Mouse (Mus musculus) MEL (cell line): ENCODE results near the gene Zfp386. TPM values are rescaled to one million over a fixed set of nuclear protein-coding genes. Genes with fewer than 3 reads are reported as not detected.

Experiments
- DNase-seq: peaks from one replicate; pipeline ENCODE4 v3.0.0; 2011; ENCODE audit warnings: low read depth, low spot score
- H3K27ac ChIP-seq: 2 replicates; pipeline ENCODE4 v1.5.1; 2012; ENCODE audit warnings: low read depth, mild to moderate bottlenecking, control low read depth, low read length, moderate library complexity; ENCODE audit not compliant: control insufficient read depth
- H3K27me3 ChIP-seq, 2 experiments: fragments of 150-350 bp in 1 of 2; sonication (generic) in 1 of 2; 2 replicates each; pipeline ENCODE4 v1.6.1; 2012; ENCODE audit warnings: low read length in 2 of 2, mild to moderate bottlenecking in 2 of 2, improper control_type of control experiment in 1 of 2, moderate library complexity in 1 of 2; ENCODE audit not compliant: insufficient read depth in 2 of 2, control insufficient read depth in 1 of 2
- H3K36me3 ChIP-seq, 2 experiments: 2 replicates each; pipeline ENCODE4 v1.6.1; 2012 to 2014; ENCODE audit warnings: low read length in 2 of 2, improper control_type of control experiment in 1 of 2, inconsistent platforms in 1 of 2, mild to moderate bottlenecking in 1 of 2; ENCODE audit not compliant: insufficient read depth in 2 of 2, control insufficient read depth in 1 of 2
- H3K4me1 ChIP-seq, 2 experiments: fragments of 150-350 bp in 1 of 2; sonication (generic) in 1 of 2; 2 replicates each; pipeline ENCODE4 v1.6.1; 2012; ENCODE audit warnings: low read length in 2 of 2, improper control_type of control experiment in 1 of 2, mild to moderate bottlenecking in 1 of 2; ENCODE audit not compliant: insufficient read depth in 2 of 2, control insufficient read depth in 1 of 2
- H3K4me3 ChIP-seq, 2 experiments: fragments of 150-350 bp in 1 of 2; sonication (generic) in 1 of 2; 2 replicates each; pipeline ENCODE4 v1.5.1; 2012; ENCODE audit warnings: low read depth in 2 of 2, low read length in 2 of 2, mild to moderate bottlenecking in 2 of 2, moderate library complexity in 2 of 2, control low read depth in 1 of 2, improper control_type of control experiment in 1 of 2; ENCODE audit not compliant: control insufficient read depth in 1 of 2, insufficient read depth in 1 of 2
- H3K79me2 ChIP-seq: 2 replicates; pipeline ENCODE4 v1.6.1; 2012; ENCODE audit warnings: mild to moderate bottlenecking, low read length, moderate library complexity; ENCODE audit not compliant: control insufficient read depth, poor library complexity, insufficient read depth
- H3K9ac ChIP-seq: 2 replicates; pipeline ENCODE4 v1.6.1; 2012; ENCODE audit warnings: low read depth, mild to moderate bottlenecking, control low read depth, low read length, moderate library complexity; ENCODE audit not compliant: control insufficient read depth, poor library complexity, severe bottlenecking
- H3K9me3 ChIP-seq: fragments of 150-350 bp; sonication (generic); replicated peaks from 2 replicates; pipeline ENCODE4 v1.6.1; 2012; ENCODE audit warnings: mild to moderate bottlenecking, low read length, improper control_type of control experiment, moderate library complexity; ENCODE audit not compliant: insufficient read depth
- GATA1 ChIP-seq: IDR thresholded peaks from 2 replicates; pipeline ENCODE4 v1.6.1; 2011; ENCODE audit warnings: low read depth, low read length, improper control_type of control experiment
- NRF1 ChIP-seq: IDR thresholded peaks from 2 replicates; pipeline ENCODE4 v1.6.1; 2014; ENCODE audit warnings: low read depth, mild to moderate bottlenecking, inconsistent platforms, low read length, improper control_type of control experiment, moderate library complexity; ENCODE audit not compliant: poor library complexity, insufficient read depth, severe bottlenecking
- polyA plus RNA-seq, 2 experiments: library from polyadenylated mRNA; stranded (reverse) in 1 of 2; unstranded in 1 of 2; fragments of >175 nt in 1 of 2; fragments of >200 nt in 1 of 2; gene quantifications; 2 replicates each; pipeline versions ENCODE4 v1.2.1 to v1.2.4; 2012; ENCODE audit warnings: low replicate concordance in 2 of 2, low read depth in 1 of 2; ENCODE audit not compliant: insufficient read length in 2 of 2, insufficient read depth in 1 of 2, missing spikeins in 1 of 2
- total RNA-seq: library from RNA; depleted of rRNA; stranded (reverse); fragments of 300-350 nt; gene quantifications from 2 replicates; pipeline ENCODE4 v1.2.3, GENCODE M21; 2012; rRNA removed

Zfp386 gene
- total and polyA plus RNA-seq, 3 experiments, result 28.8 to 37.1 TPM; not detected in 1

DNA sequence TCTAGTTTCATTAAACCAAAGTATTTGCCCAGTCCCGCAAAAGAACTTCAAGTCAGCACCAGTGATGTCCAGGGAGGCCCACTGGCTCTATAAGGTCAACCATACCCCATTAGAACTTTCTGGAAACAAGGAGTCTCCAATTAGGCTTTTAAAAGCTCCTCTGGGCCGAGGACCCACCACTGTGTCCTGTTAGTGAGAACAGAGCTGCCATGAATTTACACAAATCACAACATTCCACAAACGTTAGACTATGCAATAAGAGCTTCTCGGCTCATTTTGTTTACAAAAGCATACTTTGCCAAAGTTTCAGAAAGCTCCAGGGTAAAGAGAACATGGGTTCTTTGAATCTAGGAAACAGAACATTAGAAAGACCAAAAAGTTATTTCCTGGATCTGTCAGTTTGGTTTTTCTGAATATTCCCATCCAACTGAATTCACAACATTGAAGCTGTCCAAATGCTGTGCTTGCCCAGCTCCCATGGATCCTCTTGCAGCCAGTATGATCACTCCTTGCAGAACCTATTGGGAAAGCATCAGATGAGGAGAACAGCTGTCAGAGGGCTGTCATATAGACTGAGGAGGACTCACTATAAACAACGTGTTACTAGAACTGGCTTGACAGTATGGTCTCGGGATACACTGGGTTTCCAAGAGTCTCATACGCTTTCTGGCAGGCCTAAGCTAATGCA is 63.6 kb downstream of the Zfp386 start:
- no peaks in the 10 kb centered on the region for H3K4me1 ChIP-seq
- H3K4me3 ChIP-seq, result no peak overlapping the region
- no peaks in the 10 kb centered on the region for H3K79me2 ChIP-seq
- H3K9ac ChIP-seq, result no peak overlapping the region
- H3K9me3 ChIP-seq, result no peaks in the 10 kb centered on the region
- no peaks in the 10 kb centered on the region for H3K36me3 ChIP-seq
- TF ChIP-seq GATA1 (no peak), NRF1 (no peak)
- H3K27ac ChIP-seq, result no peak overlapping the region
- no peak for DNase-seq
- no peaks in the 10 kb centered on the region; a peak in 2 of 4 replicates for H3K27me3 ChIP-seq

Other genes with a start within 250 kb of the Zfp386 start
- gene Vipr2, start 30.0 kb downstream of the Zfp386 start, total RNA-seq, result not detected in 2 replicates
- gene Vipr2, start 30.0 kb downstream of the Zfp386 start, polyA plus RNA-seq, result not detected
- gene Wdr60, start 215.3 kb downstream of the Zfp386 start, total RNA-seq, result 18.3 and 19.8 TPM in 2 replicates
- 10 to 100 TPM in 1 of 2 experiments, not detected in 1; 21.0 TPM for gene Wdr60, start 215.3 kb downstream of the Zfp386 start, polyA plus RNA-seq
- not detected in 2 replicates for gene Gm11027, start 227.7 kb downstream of the Zfp386 start, total RNA-seq
- gene Gm11027, start 227.7 kb downstream of the Zfp386 start, polyA plus RNA-seq, result not detected
- gene Esyt2, start 233.5 kb downstream of the Zfp386 start, total RNA-seq, result 43.2 and 47.5 TPM in 2 replicates
- gene Esyt2, start 233.5 kb downstream of the Zfp386 start, polyA plus RNA-seq, result 10 to 100 TPM; 45.3 to 77.7 TPM